Comparison of ENCODE assay signal across 15 mouse cellular contexts in the genomic region with DNA sequence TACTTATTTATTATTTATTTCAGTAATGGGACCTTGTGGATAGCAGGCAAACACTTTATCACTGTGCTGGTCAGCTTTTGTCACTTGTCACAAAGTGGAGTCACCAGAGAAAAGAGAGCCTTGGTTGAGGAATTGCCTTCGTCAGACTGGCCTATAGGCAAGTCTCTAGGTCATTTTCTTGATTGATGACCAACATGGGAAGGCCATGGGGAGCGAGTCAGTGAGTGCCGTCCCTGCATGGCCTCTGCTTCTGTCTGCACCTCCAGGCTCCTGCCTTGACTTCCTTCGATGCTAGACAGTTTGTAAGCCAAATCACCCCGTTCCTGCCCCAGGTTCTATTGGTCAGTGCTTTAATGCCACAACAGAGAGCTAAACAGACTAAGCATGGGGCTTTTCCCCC. TPM values are rescaled to one million over a fixed set of nuclear protein-coding genes. Genes with fewer than 3 reads are reported as not detected.
"Had no signal": no experiment of that assay in that cellular context is flagged by ENCODE, and none has a peak within 500 bp of the region (broad histone marks: within the 10 kb centered on the region; RNA-seq: fewer than 3 reads in every experiment).

No protein-coding gene starts in this region.

- DNase-seq: lung, adult 18-20 months; lung, embryonic 14.5 days; lung, postnatal 10 days; lung, postnatal 4 days; midbrain, embryonic 14.5 days; retina, postnatal 1 day; right cerebral cortex, adult 18-20 months; right cerebral cortex, postnatal 25 days; right cerebral cortex, postnatal 4 days; spleen, adult 18-20 months; thymus, adult 2 months; thymus, postnatal 25 days; thymus, postnatal 4 days had no signal

RNA-seq across cellular contexts. Expression of gene Col23a1, which starts 12.7 kb away (rescaled TPM):
- total RNA-seq: megakaryocyte-erythroid progenitor cell, adult 5-6 weeks had no signal

RNA-seq across cellular contexts. Expression of gene BC049762, which starts 39.5 kb away (rescaled TPM):
- total RNA-seq: megakaryocyte, adult 5-6 weeks; megakaryocyte-erythroid progenitor cell, adult 5-6 weeks had no signal
